Mouse (Mus musculus) c-Kit-negative CD71-positive TER-119-positive erythroid progenitor cells, embryonic 14.5 days (primary cell): Measurements from ENCODE around the gene Dirc2.

ENCODE experiments used
- DNase-seq: peaks from one replicate; pipeline ENCODE4 v3.0.0-alpha.2; 2013; ENCODE audit warnings: low read depth, low spot score

Gene Dirc2

GRCm38 (mm10) chr16:35772598-35772997, 3.4 kb upstream of the Dirc2 start:
- DNase-seq = no peak

GRCm38 (mm10) chr16:35771606-35772005, 2.5 kb upstream of the Dirc2 start:
- no peak for DNase-seq

- no peak for DNase-seq
Measured at GRCm38 (mm10) chr16:35771141-35771540, 2.0 kb upstream of the Dirc2 start.

- peak; percentile 86 for DNase-seq
Measured at GRCm38 (mm10) chr16:35769878-35770657, 912 bp upstream of the Dirc2 start, which contains the start of gene Hspbap1. Gene Hspbap1 (plus strand): TSS chr16:35770375.

GRCm38 (mm10) chr16:35768469-35768784, 729 bp downstream of the Dirc2 start:
- DNase-seq = no peak

- DNase-seq = no peak
Measured at GRCm38 (mm10) chr16:35766366-35766765, 2.8 kb downstream of the Dirc2 start.

GRCm38 (mm10) chr16:35765449-35765848, 3.7 kb downstream of the Dirc2 start:
- no peak for DNase-seq

GRCm38 (mm10) chr16:35764941-35765340, 4.2 kb downstream of the Dirc2 start:
- no peak for DNase-seq

- DNase-seq = peak; percentile 62
Measured at GRCm38 (mm10) chr16:35763590-35764296, 5.4 kb downstream of the Dirc2 start.

- DNase-seq = no peak
Measured at GRCm38 (mm10) chr16:35759401-35759800, 9.8 kb downstream of the Dirc2 start.

GRCm38 (mm10) chr16:35756697-35757096, 12.5 kb downstream of the Dirc2 start:
- no peak for DNase-seq

- no peak for DNase-seq
Measured at GRCm38 (mm10) chr16:35755502-35756334, 13.4 kb downstream of the Dirc2 start.

GRCm38 (mm10) chr16:35753926-35754325, 15.2 kb downstream of the Dirc2 start:
- DNase-seq = no peak

GRCm38 (mm10) chr16:35751841-35752240, 17.3 kb downstream of the Dirc2 start:
- DNase-seq = no peak

- no peak for DNase-seq
Measured at GRCm38 (mm10) chr16:35749385-35749784, 19.8 kb downstream of the Dirc2 start.

GRCm38 (mm10) chr16:35748237-35748603, 20.9 kb downstream of the Dirc2 start:
- DNase-seq = no peak

GRCm38 (mm10) chr16:35747417-35748236, 21.5 kb downstream of the Dirc2 start:
- DNase-seq = no peak

- DNase-seq = no peak
Measured at GRCm38 (mm10) chr16:35742251-35742937, 26.8 kb downstream of the Dirc2 start.

GRCm38 (mm10) chr16:35741621-35742020, 27.5 kb downstream of the Dirc2 start:
- DNase-seq = no peak

- DNase-seq = no peak
Measured at GRCm38 (mm10) chr16:35740943-35741342, 28.2 kb downstream of the Dirc2 start.

GRCm38 (mm10) chr16:35740357-35740756, 28.8 kb downstream of the Dirc2 start:
- no peak for DNase-seq
